Mouse (Mus musculus) neutrophil, adult 65 days (primary cell): ENCODE results near the gene Cnpy1. TPM values are rescaled to one million over a fixed set of nuclear protein-coding genes. Genes with fewer than 3 reads are reported as not detected.

Experiments used
- total RNA-seq: library from RNA; stranded (reverse); gene quantifications from 2 replicates; pipeline ENCODE4 v1.2.4, GENCODE M21; 2023

Cnpy1 gene
- not detected in 2 replicates for total RNA-seq

GRCm38 (mm10) chr5:28245574-28245973 is at the start of gene Cnpy1:
Gene Cnpy1 (minus strand): TSS chr5:28245806.

GRCm38 (mm10) chr5:28165358-28166255 is 80.0 kb downstream of the Cnpy1 start, which contains the start of gene En2:
Gene En2 (plus strand): TSS chr5:28165694.

Other genes starting within 250 kb of the Cnpy1 start
- gene Insig1, start 174.4 kb downstream of the Cnpy1 start, total RNA-seq: 56.0 and 61.7 TPM in 2 replicates
- not detected in 2 replicates for gene En2, start 80.1 kb downstream of the Cnpy1 start, total RNA-seq
- gene Rbm33, start 71.3 kb upstream of the Cnpy1 start, total RNA-seq: 83.7 and 100 TPM in 2 replicates
- gene Shh, start 221.4 kb upstream of the Cnpy1 start, total RNA-seq: not detected in 2 replicates